Mouse (Mus musculus) cerebellum, postnatal 14 days (tissue): ENCODE measurements around the gene Dll1.

Experiments
- DNase-seq, 2 experiments: peaks; one replicate each; pipeline ENCODE4 v3.0.0; 2021; ENCODE audit warnings: mixed read lengths in 2 of 2

Dll1 gene

GRCm38 (mm10) chr17:15376494-15377181, at the start of gene Dll1:
TSS of gene Dll1 (minus strand) at chr17:15376872.
- DNase-seq: peak; percentile 57 to 63

GRCm38 (mm10) chr17:15425931-15426330, 49.3 kb upstream of the Dll1 start:
- DNase-seq: no peak

GRCm38 (mm10) chr17:15423080-15423765, 46.6 kb upstream of the Dll1 start:
- DNase-seq: no peak

GRCm38 (mm10) chr17:15422666-15423065, 46.0 kb upstream of the Dll1 start:
- DNase-seq: no peak

GRCm38 (mm10) chr17:15421446-15421845, 44.8 kb upstream of the Dll1 start:
- DNase-seq: no peak

GRCm38 (mm10) chr17:15420021-15420603, 43.4 kb upstream of the Dll1 start:
- DNase-seq: no peak

- DNase-seq: no peak
Measured at GRCm38 (mm10) chr17:15419534-15419933, 42.9 kb upstream of the Dll1 start.

- no peak for DNase-seq
Measured at GRCm38 (mm10) chr17:15416596-15417215, 40.0 kb upstream of the Dll1 start.

GRCm38 (mm10) chr17:15410861-15411260, 34.2 kb upstream of the Dll1 start:
- no peak for DNase-seq

- no peak for DNase-seq
Measured at GRCm38 (mm10) chr17:15409261-15409660, 32.6 kb upstream of the Dll1 start.

GRCm38 (mm10) chr17:15406576-15406975, 29.9 kb upstream of the Dll1 start:
- no peak for DNase-seq

- DNase-seq: no peak
Measured at GRCm38 (mm10) chr17:15401716-15402115, 25.0 kb upstream of the Dll1 start.

- DNase-seq: peak; percentile 80 to 86
Measured at GRCm38 (mm10) chr17:15395997-15396675, 19.5 kb upstream of the Dll1 start, which contains the start of gene Fam120b. TSS of gene Fam120b (plus strand) at chr17:15396202.

GRCm38 (mm10) chr17:15389356-15389755, 12.7 kb upstream of the Dll1 start:
- DNase-seq: no peak

- no peak for DNase-seq
Measured at GRCm38 (mm10) chr17:15388892-15389291, 12.2 kb upstream of the Dll1 start.

GRCm38 (mm10) chr17:15383360-15383759, 6.7 kb upstream of the Dll1 start:
- no peak for DNase-seq

- no peak for DNase-seq
Measured at GRCm38 (mm10) chr17:15381869-15382660, 5.4 kb upstream of the Dll1 start.

GRCm38 (mm10) chr17:15381092-15381860, 4.6 kb upstream of the Dll1 start:
- no peak for DNase-seq

- DNase-seq: no peak
Measured at GRCm38 (mm10) chr17:15380641-15381051, 4.0 kb upstream of the Dll1 start.

GRCm38 (mm10) chr17:15379741-15380526, 3.3 kb upstream of the Dll1 start:
- no peak for DNase-seq
